Comparison of ENCODE assay signal across 8 mouse cellular contexts in genomic region chr6:4902674-4903324, GRCm38 (mm10). TPM values are rescaled to one million over a fixed set of nuclear protein-coding genes. Genes with fewer than 3 reads are reported as not detected.
A peak's percentile ranks its signal among the peaks of the same experiment; 100 is the strongest.
DNase-seq lines count a peak whose midpoint lies in the region; ATAC-seq and TF ChIP-seq lines count a peak whose summit lies in the region.

Gene Ppp1r9a, plus strand, starts transcription at chr6:4902917.

- no peak for TF ChIP-seq CTCF in cortical plate, adult 2 months (IDR thresholded peaks at IDR 0.05; ENCODE audit: extremely low read depth, insufficient read depth, low read length)
- peak; percentile 24; the same call in 1 of the 2 replicates for TF ChIP-seq CTCF in small intestine, adult 2 months (IDR thresholded peaks at IDR 0.05; ENCODE audit: extremely low read depth, insufficient read length, insufficient replicate concordance, low read depth, low read length)

- 2% methylated on average over 28 of the region's 49 CpGs for WGBS in intestine, embryonic 15.5 days
- WGBS in small intestine, adult 2 months, result 3% methylated on average over 34 of the region's 49 CpGs

- peak within 1 kb of the TSS; percentile 87 for H3K4me3 ChIP-seq in cortical plate, adult 2 months (ENCODE audit: insufficient read depth, low read length)
- H3K4me3 ChIP-seq in intestine, embryonic 15.5 days (replicated peaks), result peak within 1 kb of the TSS; percentile 63
- H3K4me3 ChIP-seq in megakaryocyte, embryonic 14.5 days (replicated peaks), result peak within 1 kb of the TSS; percentile 94
- H3K4me3 ChIP-seq in small intestine, adult 2 months (ENCODE audit: low read depth, low read length), result peak within 1 kb of the TSS; percentile 96

- intact Hi-C loops in left cerebral cortex, postnatal 36 days (cut with DNase I), result loop anchor here (2.0 to 10.0 kb wide), 4 partner anchors 156 to 508 kb away; partner anchors contain the start of genes Casd1, Peg10 and Sgce

- H3K4me2 ChIP-seq in intestine, embryonic 15.5 days (replicated peaks), result peak within 1 kb of the TSS; percentile 72

- H3K27ac ChIP-seq in cortical plate, adult 2 months (ENCODE audit: insufficient read depth, low read length), result peak within 1 kb of the TSS; percentile 95
- H3K27ac ChIP-seq in intestine, embryonic 15.5 days, result peak within 1 kb of the TSS; percentile 71
- no peak within 1 kb of the TSS for H3K27ac ChIP-seq in small intestine, adult 2 months (ENCODE audit: insufficient read depth, low read depth, low read length)

- H3K27me3 ChIP-seq in intestine, embryonic 15.5 days (replicated peaks), result no peaks in the 10 kb centered on the region
- peaks cover 46% of the 10 kb centered on the region for H3K27me3 ChIP-seq in megakaryocyte, embryonic 14.5 days (replicated peaks)
- H3K27me3 ChIP-seq in small intestine, adult 2 months (ENCODE audit: control insufficient read depth, insufficient read depth, low read length), result 0 out of 2 replicates have a peak, but pooled peaks cover 4% of the 10 kb centered on the region

- H3K4me1 ChIP-seq in cortical plate, adult 2 months (ENCODE audit: control insufficient read depth, insufficient read depth, low read length), result peaks cover 5% of the 10 kb centered on the region; the same call in 1 of the 2 replicates
- H3K4me1 ChIP-seq in intestine, embryonic 15.5 days (replicated peaks), result peaks cover 4% of the 10 kb centered on the region; the same call in 1 of the 2 replicates
- H3K4me1 ChIP-seq in megakaryocyte, embryonic 14.5 days, result peaks cover 14% of the 10 kb centered on the region
- peaks cover 2% of the 10 kb centered on the region for H3K4me1 ChIP-seq in small intestine, adult 2 months (ENCODE audit: control insufficient read depth, insufficient read depth, insufficient read length, low read length)

- no peaks in the 10 kb centered on the region for H3K9me3 ChIP-seq in intestine, embryonic 15.5 days
- H3K9me3 ChIP-seq in megakaryocyte, embryonic 14.5 days, result peaks cover 9% of the 10 kb centered on the region

- H3K36me3 ChIP-seq in intestine, embryonic 15.5 days, result no peaks in the 10 kb centered on the region
- H3K36me3 ChIP-seq in megakaryocyte, embryonic 14.5 days (replicated peaks; ENCODE audit: low read length), result no peaks in the 10 kb centered on the region
- no peaks in the 10 kb centered on the region for H3K36me3 ChIP-seq in small intestine, adult 2 months (ENCODE audit: control insufficient read depth, insufficient read depth, low read length)

- peak within 1 kb of the TSS; percentile 84 for H3K9ac ChIP-seq in intestine, embryonic 15.5 days

- peak; percentile 49 for DNase-seq in right cerebral cortex, postnatal 14 days
- no peak for DNase-seq in right cerebral cortex, postnatal 36 days (ENCODE audit: low spot score in 2 of 2)
- DNase-seq in gastrocnemius, postnatal 4 days (ENCODE audit: low spot score in 2 of 2), result peak; percentile 29 to 45
- DNase-seq in left cerebral cortex, postnatal 36 days (ENCODE audit: low spot score in 2 of 2), result peak; percentile 58 to 60

- TF ChIP-seq POLR2A in cortical plate, adult 2 months (IDR thresholded peaks at IDR 0.05; ENCODE audit: extremely low read depth, insufficient read depth, low read length), result no peak
- no peak for TF ChIP-seq POLR2A in small intestine, adult 2 months (IDR thresholded peaks at IDR 0.05; ENCODE audit: low read depth, low read length)

- peak; percentile 85 for ATAC-seq in intestine, embryonic 15.5 days

RNA-seq across cellular contexts. Expression of gene Ppp1r9a, which starts in this region (rescaled TPM):
- 59.2 and 63.9 TPM in 2 replicates for polyA plus RNA-seq in cortical plate, adult 2 months (2012; rRNA removed)
- 10 to 100 TPM; 50.2 to 55.1 TPM for total RNA-seq in gastrocnemius, postnatal 4 days (2021)
- 12.0 and 13.0 TPM in 2 replicates for polyA plus RNA-seq in intestine, embryonic 15.5 days (2015; fragmentation: Nextera tagmentation; extraction: Ambion mirVana)
- total RNA-seq in left cerebral cortex, postnatal 36 days (2021), result 100 to 1,000 TPM; 199 TPM
- 2.5 TPM in 1 of 2 replicates, not detected in the other for polyA plus RNA-seq in megakaryocyte, embryonic 14.5 days (2012; ENCODE audit: insufficient read depth, low replicate concordance)
- polyA plus RNA-seq in small intestine, adult 2 months (2012; rRNA removed), result 0.74 and 1.1 TPM in 2 replicates

Comparison
In these comparisons a context has a peak if more than half of its experiments do, and no peak if none do; other contexts are left out.
1. DNase-seq: peak in right cerebral cortex, postnatal 14 days (single experiment), gastrocnemius, postnatal 4 days (2 of 2) and left cerebral cortex, postnatal 36 days (2 of 2); none in right cerebral cortex, postnatal 36 days (0 of 2).
2. Peak in every context shown above with its lines, with median percentiles within 50 percentile points of each other: H3K4me3 ChIP-seq.